Mouse (Mus musculus) hindbrain, embryonic 10.5 days (tissue): ENCODE results near the gene Ptpdc1. TPM values are rescaled to one million over a fixed set of nuclear protein-coding genes. Genes with fewer than 3 reads are reported as not detected.
A peak's percentile ranks its signal among the peaks of the same experiment; 100 is the strongest.

Experiments
- microRNA counts: library from miRNA; unstranded; fragments of <30 nt; microRNA quantifications from one replicate; lab custom pipeline; 2017
- polyA plus RNA-seq: library from polyadenylated mRNA; unstranded; fragments of >200 nt; fragmentation: Nextera tagmentation; extraction: Ambion mirVana; gene quantifications from 2 replicates; pipeline ENCODE4 v1.2.1, GENCODE M21; 2016

Ptpdc1 gene
- polyA plus RNA-seq, 1 experiment from 2014 or later, result 9.6 TPM

MicroRNAs encoded within 50 kb of the gene (microRNA counts, 519-probe panel; counts per million panel counts)
- 1,255 counts per million, percentile 77 among the panel's probes with 10 or more counts for microRNA mmu-let-7a (lab: Ali Mortazavi, UCI)
- 3,431 counts per million, percentile 84 among the panel's probes with 10 or more counts for microRNA mmu-let-7d (lab: Ali Mortazavi, UCI)
- microRNA mmu-let-7f (lab: Ali Mortazavi, UCI), result 3,243 counts per million, percentile 83 among the panel's probes with 10 or more counts

Other genes with a start within 250 kb of the Ptpdc1 start
- gene Zfp169, start 112.2 kb downstream of the Ptpdc1 start, polyA plus RNA-seq, result 4.4 and 4.9 TPM in 2 replicates
- 2.6 and 2.8 TPM in 2 replicates for gene A830005F24Rik, start 112.1 kb downstream of the Ptpdc1 start, polyA plus RNA-seq
- 2.9 TPM in 2 replicates for gene Barx1, start 37.3 kb upstream of the Ptpdc1 start, polyA plus RNA-seq
- gene Phf2, start 245.5 kb upstream of the Ptpdc1 start, polyA plus RNA-seq, result 6.9 and 8.7 TPM in 2 replicates